Mouse (Mus musculus): ENCODE results near the gene Hoga1. TPM values are rescaled to one million over a fixed set of nuclear protein-coding genes. Genes with fewer than 3 reads are reported as not detected.

The Hoga1 gene
- polyA plus RNA-seq (2012; rRNA removed) (3.5 and 3.7 TPM in 2 replicates), polyA plus RNA-seq (2014; fragmentation: Nextera tagmentation; extraction: Ambion mirVana) (2.0 and 2.4 TPM in 2 replicates)

DNA sequence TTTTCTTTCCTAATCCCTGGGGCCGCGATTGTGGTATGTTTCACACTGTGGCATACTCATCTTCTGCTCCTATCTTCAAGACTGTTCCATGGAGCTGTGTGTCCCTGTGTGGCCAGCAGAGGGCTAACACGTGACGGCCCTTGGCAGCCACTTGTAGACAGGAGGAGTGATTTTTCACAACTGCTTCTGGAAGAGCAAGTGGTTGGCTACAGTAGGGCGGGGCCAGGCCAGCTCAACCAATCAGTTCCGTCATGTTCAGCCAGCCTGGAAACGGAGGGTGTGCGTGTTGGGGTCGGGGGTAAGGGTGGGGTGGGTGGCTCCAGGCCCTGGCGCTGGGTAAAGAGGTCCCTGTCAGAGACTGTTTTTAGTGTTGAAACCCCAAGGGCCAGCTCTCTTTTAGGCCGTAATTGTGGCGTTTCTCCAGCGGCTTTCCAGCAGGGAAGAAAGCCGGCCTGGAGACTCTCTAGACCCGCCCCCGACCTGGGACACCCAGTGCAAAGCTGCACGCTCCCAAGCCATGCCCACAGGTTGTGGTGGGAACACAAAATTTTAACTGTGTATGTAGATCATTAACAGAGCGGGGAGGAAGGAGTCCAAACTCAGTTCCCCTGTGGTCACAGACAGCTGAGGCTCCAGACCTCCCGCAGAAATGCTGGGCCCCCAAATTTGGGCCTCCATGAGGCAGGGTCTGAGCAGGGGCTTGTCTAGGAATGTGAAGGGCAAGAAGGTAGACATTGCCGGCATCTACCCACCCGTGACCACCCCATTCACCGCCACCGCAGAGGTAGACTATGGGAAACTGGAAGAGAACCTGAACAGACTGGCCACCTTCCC lies at the start of gene Hoga1:
TSS of gene Hoga1 (plus strand) at position 342 of the 834 bp plus-strand sequence.
- 21% methylated on average over 23 of the region's 23 CpGs for WGBS
- no peak for TF ChIP-seq POLR2A (IDR thresholded peaks at IDR 0.05; ENCODE audit: borderline replicate concordance, extremely low read depth, insufficient read depth, insufficient read length)
- peak within 1 kb of the TSS; percentile 48 for H3K4me2 ChIP-seq (replicated peaks; ENCODE audit: low read depth, low read length, severe bottlenecking)
- H3K4me3 ChIP-seq (replicated peaks; ENCODE audit: low read length), result peak within 1 kb of the TSS; percentile 34
- peak within 1 kb of the TSS; percentile 40 for H3K9ac ChIP-seq (ENCODE audit: low read depth, low read length, severe bottlenecking)
- peaks cover 5% of the 10 kb centered on the region for H3K4me1 ChIP-seq (ENCODE audit: control insufficient read depth, insufficient read depth, low read length)
- DNase-seq (ENCODE audit: low spot score) (peak; percentile 83), ATAC-seq (ENCODE audit: low FRiP score, low read depth) (peak; percentile 90)
- H3K9me3 ChIP-seq (ENCODE audit: control insufficient read depth, low read length), result no peaks in the 10 kb centered on the region
- no peaks in the 10 kb centered on the region for H3K36me3 ChIP-seq (ENCODE audit: control insufficient read depth, insufficient read depth, low read length)
- H3K27me3 ChIP-seq (ENCODE audit: control insufficient read depth, insufficient read depth, low read length), result no peaks in the 10 kb centered on the region
- no peak within 1 kb of the TSS for H3K27ac ChIP-seq (replicated peaks; ENCODE audit: low read depth, low read length)

DNA sequence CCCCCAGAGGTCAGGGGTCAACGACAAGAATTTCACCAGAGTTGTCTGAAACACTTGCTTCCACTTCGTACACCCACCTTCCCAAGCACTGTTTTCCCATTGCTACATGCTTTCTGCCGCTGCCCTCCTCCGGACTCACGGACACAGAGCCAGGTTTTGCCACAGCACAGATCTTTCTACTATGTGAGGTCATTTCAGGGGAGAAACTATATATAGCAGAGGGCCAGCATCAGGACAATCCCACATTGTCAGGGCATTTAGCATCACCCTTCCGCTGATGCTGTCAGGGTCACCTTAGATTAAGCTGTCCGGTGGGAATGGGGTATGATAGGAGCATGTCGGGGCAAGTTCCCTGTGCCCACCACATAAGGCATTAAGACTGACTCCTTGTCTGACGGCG lies 48.3 kb upstream of the Hoga1 start:
- peaks cover 52% of the 10 kb centered on the region for H3K4me1 ChIP-seq (ENCODE audit: control insufficient read depth, insufficient read depth, low read length)
- WGBS, result 66% methylated on average over 10 of the region's 10 CpGs
- ATAC-seq (ENCODE audit: low FRiP score, low read depth), result no peak

DNA sequence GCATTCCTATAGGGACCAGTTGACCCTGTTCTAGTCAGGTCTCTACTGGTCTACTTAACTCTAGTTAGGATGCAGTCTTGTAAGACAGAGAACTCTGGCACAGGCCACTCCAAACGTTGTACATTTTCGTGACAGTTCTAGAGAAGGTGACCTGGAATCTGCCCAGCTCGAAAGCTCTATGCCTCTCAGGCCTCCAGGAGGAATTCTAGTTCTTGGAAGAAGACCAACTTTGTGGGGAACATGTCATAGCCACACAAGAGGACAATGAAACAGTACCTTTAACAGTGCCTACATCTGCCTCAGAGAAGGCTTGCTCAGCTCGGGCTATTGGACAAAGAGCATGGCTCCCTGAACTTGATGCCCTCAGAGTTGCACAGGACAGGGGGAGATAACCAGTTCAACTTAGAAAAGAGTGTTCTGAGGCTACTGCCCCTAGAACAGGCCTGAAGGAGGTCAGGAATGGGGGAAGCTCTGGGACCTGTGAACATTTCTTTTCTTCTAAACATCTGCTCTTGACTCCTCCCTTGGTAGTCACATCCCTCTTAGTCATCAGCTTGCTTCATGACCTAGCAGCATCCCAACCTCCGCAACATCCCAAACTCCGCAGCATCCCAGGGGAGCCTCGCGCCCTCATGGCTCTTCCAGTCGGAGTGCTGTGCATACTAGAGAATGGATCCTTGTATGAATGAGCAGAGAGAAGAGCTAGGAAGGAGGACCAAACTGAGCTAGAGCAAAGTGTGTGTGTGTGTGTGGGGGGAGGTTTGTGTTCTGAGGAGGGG lies 46.5 kb upstream of the Hoga1 start:
- ATAC-seq (ENCODE audit: low FRiP score, low read depth) (no peak), DNase-seq (ENCODE audit: low spot score) (no peak)
- no peaks in the 10 kb centered on the region for H3K27me3 ChIP-seq (ENCODE audit: control insufficient read depth, insufficient read depth, low read length)
- H3K4me2 ChIP-seq (replicated peaks; ENCODE audit: low read depth, low read length, severe bottlenecking), result no peak overlapping the region
- no peak overlapping the region for H3K9ac ChIP-seq (ENCODE audit: low read depth, low read length, severe bottlenecking)
- no peaks in the 10 kb centered on the region for H3K9me3 ChIP-seq (ENCODE audit: control insufficient read depth, low read length)
- H3K36me3 ChIP-seq (ENCODE audit: control insufficient read depth, insufficient read depth, low read length), result no peaks in the 10 kb centered on the region
- WGBS, result 82% methylated on average over 9 of the region's 9 CpGs
- no peak overlapping the region for H3K27ac ChIP-seq (replicated peaks; ENCODE audit: low read depth, low read length)
- no peak overlapping the region for H3K4me3 ChIP-seq (replicated peaks; ENCODE audit: low read length)
- no peak for TF ChIP-seq POLR2A (IDR thresholded peaks at IDR 0.05; ENCODE audit: borderline replicate concordance, extremely low read depth, insufficient read depth, insufficient read length)
- H3K4me1 ChIP-seq (ENCODE audit: control insufficient read depth, insufficient read depth, low read length), result peaks cover 44% of the 10 kb centered on the region

More for the DNA sequence above, 48.3 kb upstream of the Hoga1 start:
- H3K36me3 ChIP-seq (ENCODE audit: control insufficient read depth, insufficient read depth, low read length), result no peaks in the 10 kb centered on the region
- H3K9ac ChIP-seq (ENCODE audit: low read depth, low read length, severe bottlenecking), result no peak overlapping the region
- H3K4me3 ChIP-seq (replicated peaks; ENCODE audit: low read length), result no peak overlapping the region
- no peaks in the 10 kb centered on the region for H3K27me3 ChIP-seq (ENCODE audit: control insufficient read depth, insufficient read depth, low read length)
- no peak overlapping the region for H3K27ac ChIP-seq (replicated peaks; ENCODE audit: low read depth, low read length)
- H3K9me3 ChIP-seq (ENCODE audit: control insufficient read depth, low read length), result no peaks in the 10 kb centered on the region
- H3K4me2 ChIP-seq (replicated peaks; ENCODE audit: low read depth, low read length, severe bottlenecking), result no peak overlapping the region
- no peak for TF ChIP-seq POLR2A (IDR thresholded peaks at IDR 0.05; ENCODE audit: borderline replicate concordance, extremely low read depth, insufficient read depth, insufficient read length)
- DNase-seq (ENCODE audit: low spot score), result no peak

DNA sequence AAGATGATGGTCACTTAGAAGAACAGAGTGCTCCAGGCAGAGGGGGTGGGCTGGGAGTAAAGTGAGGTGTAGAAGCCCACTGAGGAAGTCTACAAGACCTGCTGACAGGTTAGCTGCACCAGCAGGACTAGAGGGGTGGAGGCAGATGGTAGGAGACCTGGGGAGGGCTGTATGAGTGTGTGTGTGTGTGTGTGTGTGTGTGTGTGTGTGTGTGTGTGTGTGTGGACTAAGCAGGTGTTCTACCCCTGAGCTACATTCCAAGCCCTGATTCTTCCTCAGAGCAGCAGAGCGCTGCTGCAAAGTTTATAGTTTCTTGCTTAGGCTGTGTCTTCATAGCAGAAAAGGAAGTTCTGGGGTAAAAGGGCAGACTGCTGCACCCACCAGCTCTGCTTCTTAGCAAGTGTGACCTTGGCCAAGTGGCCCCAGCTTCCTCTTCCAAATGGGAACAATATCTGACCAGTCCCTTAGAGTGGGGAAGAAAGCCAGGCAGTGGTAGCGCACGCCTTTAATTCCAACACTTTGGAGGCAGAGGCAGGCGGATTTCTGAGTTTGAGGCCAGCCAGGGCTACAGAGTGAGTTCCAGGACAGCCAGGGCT lies 45.6 kb upstream of the Hoga1 start:
- no peak for DNase-seq (ENCODE audit: low spot score)
- no peaks in the 10 kb centered on the region for H3K36me3 ChIP-seq (ENCODE audit: control insufficient read depth, insufficient read depth, low read length)
- H3K27me3 ChIP-seq (ENCODE audit: control insufficient read depth, insufficient read depth, low read length), result no peaks in the 10 kb centered on the region
- no peak for TF ChIP-seq POLR2A (IDR thresholded peaks at IDR 0.05; ENCODE audit: borderline replicate concordance, extremely low read depth, insufficient read depth, insufficient read length)
- H3K4me3 ChIP-seq (replicated peaks; ENCODE audit: low read length), result no peak overlapping the region
- no peak for ATAC-seq (ENCODE audit: low FRiP score, low read depth)
- peaks cover 51% of the 10 kb centered on the region for H3K4me1 ChIP-seq (ENCODE audit: control insufficient read depth, insufficient read depth, low read length)
- no peak overlapping the region for H3K9ac ChIP-seq (ENCODE audit: low read depth, low read length, severe bottlenecking)
- peak overlapping the region; percentile 82 for H3K27ac ChIP-seq (replicated peaks; ENCODE audit: low read depth, low read length)
- 64% methylated on average over 4 of the region's 4 CpGs for WGBS
- H3K9me3 ChIP-seq (ENCODE audit: control insufficient read depth, low read length), result no peaks in the 10 kb centered on the region
- no peak overlapping the region for H3K4me2 ChIP-seq (replicated peaks; ENCODE audit: low read depth, low read length, severe bottlenecking)

DNA sequence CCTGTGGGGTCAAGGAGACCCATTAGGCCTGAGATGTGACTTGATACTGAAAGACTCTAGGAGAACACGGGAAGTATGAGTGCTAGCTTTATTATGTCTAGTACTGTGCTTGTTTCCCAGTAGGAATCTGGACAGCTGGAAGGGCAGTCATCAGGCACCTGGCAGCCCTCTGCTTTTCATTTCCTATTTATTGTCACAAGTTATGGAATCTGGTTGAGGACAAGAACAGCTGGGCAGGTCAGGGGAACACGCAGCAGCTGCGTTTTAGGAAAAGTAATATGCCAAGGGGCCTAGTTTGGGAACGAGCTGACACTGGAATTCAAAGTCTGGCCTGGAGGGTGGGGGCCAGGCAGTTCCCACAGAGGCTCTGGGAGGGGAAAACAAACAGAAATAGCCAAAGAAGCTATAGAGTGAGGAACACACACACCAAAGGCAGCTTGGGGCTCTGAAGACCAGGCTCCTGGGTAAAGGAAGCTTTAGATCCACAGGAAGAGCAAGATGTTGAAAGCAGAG lies 44.9 kb upstream of the Hoga1 start:
- no peaks in the 10 kb centered on the region for H3K27me3 ChIP-seq (ENCODE audit: control insufficient read depth, insufficient read depth, low read length)
- no peaks in the 10 kb centered on the region for H3K36me3 ChIP-seq (ENCODE audit: control insufficient read depth, insufficient read depth, low read length)
- DNase-seq (ENCODE audit: low spot score) (peak; percentile 84), ATAC-seq (ENCODE audit: low FRiP score, low read depth) (peak; percentile 83)
- 8% methylated on average over 4 of the region's 4 CpGs for WGBS
- no peak overlapping the region for H3K4me3 ChIP-seq (replicated peaks; ENCODE audit: low read length)
- H3K4me1 ChIP-seq (ENCODE audit: control insufficient read depth, insufficient read depth, low read length), result peaks cover 53% of the 10 kb centered on the region
- H3K4me2 ChIP-seq (replicated peaks; ENCODE audit: low read depth, low read length, severe bottlenecking), result 0 out of 2 replicates have a peak overlapping the region, but pooled peaks have one; percentile 5
- no peak for TF ChIP-seq POLR2A (IDR thresholded peaks at IDR 0.05; ENCODE audit: borderline replicate concordance, extremely low read depth, insufficient read depth, insufficient read length)
- H3K9ac ChIP-seq (ENCODE audit: low read depth, low read length, severe bottlenecking), result no peak overlapping the region
- no peaks in the 10 kb centered on the region for H3K9me3 ChIP-seq (ENCODE audit: control insufficient read depth, low read length)
- H3K27ac ChIP-seq (replicated peaks; ENCODE audit: low read depth, low read length), result peak overlapping the region; percentile 82
